ENCODE assay signal across 31 mouse cellular contexts in genomic region chr7:28836936-28837335, GRCm38 (mm10). TPM values are rescaled to one million over a fixed set of nuclear protein-coding genes. Genes with fewer than 3 reads are reported as not detected.
DNase-seq lines count a peak whose midpoint lies in the region; ATAC-seq and TF ChIP-seq lines count a peak whose summit lies in the region.
"Had no signal": no experiment of that assay in that cellular context is flagged by ENCODE, and none has a peak within 500 bp of the region (broad histone marks: within the 10 kb centered on the region; RNA-seq: fewer than 3 reads in every experiment).

No protein-coding gene starts in this region.

- peaks cover 10% of the 10 kb centered on the region for H3K36me3 ChIP-seq in liver, postnatal 0 days (replicated peaks; ENCODE audit: insufficient read depth, low read length)
- H3K36me3 ChIP-seq in intestine, postnatal 0 days (ENCODE audit: control insufficient read depth, insufficient read depth) = peaks cover 36% of the 10 kb centered on the region
- H3K36me3 ChIP-seq in hindbrain, embryonic 11.5 days (ENCODE audit: control insufficient read depth, insufficient read depth, low read length) = no peaks in the 10 kb centered on the region
- H3K36me3 ChIP-seq in heart, embryonic 10.5 days = no peaks in the 10 kb centered on the region
- H3K36me3 ChIP-seq: heart, embryonic 15.5 days; midbrain, embryonic 15.5 days had no signal

- H3K4me2 ChIP-seq in liver, postnatal 0 days (ENCODE audit: low read depth, low read length) = no peak overlapping the region
- peak overlapping the region; percentile 70 for H3K4me2 ChIP-seq in intestine, postnatal 0 days (replicated peaks; ENCODE audit: low read depth)
- no peak overlapping the region for H3K4me2 ChIP-seq in hindbrain, embryonic 11.5 days (replicated peaks; ENCODE audit: low read depth, low read length)
- H3K4me2 ChIP-seq: embryonic facial prominence, embryonic 15.5 days; forebrain, embryonic 12.5 days; heart, embryonic 15.5 days; hindbrain, embryonic 13.5 days; limb, embryonic 15.5 days; midbrain, embryonic 15.5 days; neural tube, embryonic 15.5 days had no signal

- no peak for TF ChIP-seq CTCF in liver, postnatal 0 days (IDR thresholded peaks at IDR 0.05; ENCODE audit: low read depth)
- TF ChIP-seq CTCF in intestine, postnatal 0 days (IDR thresholded peaks at IDR 0.05; ENCODE audit: low read depth) = no peak

- ATAC-seq in liver, postnatal 0 days = no peak
- ATAC-seq in intestine, postnatal 0 days = no peak
- ATAC-seq in hindbrain, embryonic 11.5 days (ENCODE audit: low FRiP score) = no peak
- ATAC-seq: activated CD4-positive, CD25-positive, alpha-beta regulatory T cell, adult 4 months; CD4-positive, CD25-positive, alpha-beta regulatory T cell, adult 4 months; midbrain, embryonic 15.5 days had no signal

- no peak overlapping the region for H3K4me3 ChIP-seq in liver, postnatal 0 days (ENCODE audit: low read depth, low read length)
- peak overlapping the region; percentile 59 for H3K4me3 ChIP-seq in intestine, postnatal 0 days (ENCODE audit: low read depth, low read length)
- no peak overlapping the region for H3K4me3 ChIP-seq in hindbrain, embryonic 11.5 days (ENCODE audit: low read depth, low read length)
- no peak overlapping the region for H3K4me3 ChIP-seq in heart, embryonic 10.5 days
- H3K4me3 ChIP-seq: embryonic facial prominence, embryonic 10.5 days; embryonic facial prominence, embryonic 15.5 days; forebrain, embryonic 12.5 days; heart, embryonic 15.5 days; hindbrain, embryonic 13.5 days; limb, embryonic 10.5 days; limb, embryonic 15.5 days; midbrain, embryonic 10.5 days; midbrain, embryonic 15.5 days; neural tube, embryonic 15.5 days had no signal

- no peaks in the 10 kb centered on the region for H3K9me3 ChIP-seq in liver, postnatal 0 days (ENCODE audit: low read length)
- H3K9me3 ChIP-seq in intestine, postnatal 0 days (ENCODE audit: control insufficient read depth) = no peaks in the 10 kb centered on the region
- no peaks in the 10 kb centered on the region for H3K9me3 ChIP-seq in hindbrain, embryonic 11.5 days (ENCODE audit: control insufficient read depth, low read length)
- no peaks in the 10 kb centered on the region for H3K9me3 ChIP-seq in heart, embryonic 10.5 days
- H3K9me3 ChIP-seq: embryonic facial prominence, embryonic 10.5 days; embryonic facial prominence, embryonic 15.5 days; forebrain, embryonic 12.5 days; heart, embryonic 15.5 days; hindbrain, embryonic 13.5 days; limb, embryonic 10.5 days; limb, embryonic 15.5 days; midbrain, embryonic 10.5 days; midbrain, embryonic 15.5 days; neural tube, embryonic 15.5 days had no signal

- no peak for TF ChIP-seq EP300 in liver, postnatal 0 days (IDR thresholded peaks at IDR 0.05; ENCODE audit: low read depth)

- peak overlapping the region; percentile 60 for H3K27ac ChIP-seq in liver, postnatal 0 days (ENCODE audit: low read depth)
- H3K27ac ChIP-seq in intestine, postnatal 0 days (ENCODE audit: low read depth, low read length) = peak overlapping the region; percentile 94
- H3K27ac ChIP-seq in hindbrain, embryonic 11.5 days (ENCODE audit: low read depth, low read length) = no peak overlapping the region
- no peak overlapping the region for H3K27ac ChIP-seq in heart, embryonic 10.5 days
- H3K27ac ChIP-seq: embryonic facial prominence, embryonic 10.5 days; embryonic facial prominence, embryonic 15.5 days; forebrain, embryonic 12.5 days; heart, embryonic 15.5 days; hindbrain, embryonic 13.5 days; limb, embryonic 10.5 days; limb, embryonic 15.5 days; midbrain, embryonic 10.5 days; midbrain, embryonic 15.5 days; neural tube, embryonic 15.5 days had no signal

- no peaks in the 10 kb centered on the region for H3K27me3 ChIP-seq in liver, postnatal 0 days (ENCODE audit: insufficient read depth, low read length)
- no peaks in the 10 kb centered on the region for H3K27me3 ChIP-seq in intestine, postnatal 0 days (replicated peaks; ENCODE audit: control insufficient read depth, insufficient read depth, low read length)
- no peaks in the 10 kb centered on the region for H3K27me3 ChIP-seq in hindbrain, embryonic 11.5 days (ENCODE audit: control insufficient read depth, insufficient read depth, low read length)
- H3K27me3 ChIP-seq in heart, embryonic 10.5 days (ENCODE audit: insufficient read depth, poor library complexity, severe bottlenecking) = peaks cover 5% of the 10 kb centered on the region; the same call in 1 of the 2 replicates
- H3K27me3 ChIP-seq: embryonic facial prominence, embryonic 15.5 days; forebrain, embryonic 12.5 days; heart, embryonic 15.5 days; hindbrain, embryonic 13.5 days; limb, embryonic 15.5 days; midbrain, embryonic 15.5 days; neural tube, embryonic 15.5 days had no signal

- H3K4me1 ChIP-seq in liver, postnatal 0 days (ENCODE audit: insufficient read depth) = peaks cover 22% of the 10 kb centered on the region
- H3K4me1 ChIP-seq in intestine, postnatal 0 days (replicated peaks; ENCODE audit: control insufficient read depth, insufficient read depth, low read length) = 0 out of 2 replicates have a peak, but pooled peaks cover 8% of the 10 kb centered on the region
- no peaks in the 10 kb centered on the region for H3K4me1 ChIP-seq in hindbrain, embryonic 11.5 days (replicated peaks; ENCODE audit: control insufficient read depth, insufficient read depth, low read length)
- H3K4me1 ChIP-seq in heart, embryonic 10.5 days = no peaks in the 10 kb centered on the region
- H3K4me1 ChIP-seq: embryonic facial prominence, embryonic 10.5 days; forebrain, embryonic 12.5 days; hindbrain, embryonic 13.5 days; limb, embryonic 10.5 days; limb, embryonic 15.5 days; midbrain, embryonic 10.5 days; midbrain, embryonic 15.5 days; neural tube, embryonic 15.5 days had no signal

- 73% methylated on average over 5 of the region's 5 CpGs for WGBS in liver, postnatal 0 days (ENCODE audit: insufficient replicate concordance)
- WGBS in intestine, postnatal 0 days = 44% methylated on average over 5 of the region's 5 CpGs
- WGBS in hindbrain, embryonic 11.5 days = 83% methylated on average over 5 of the region's 5 CpGs
- WGBS in heart, embryonic 10.5 days = 82% methylated on average over 5 of the region's 5 CpGs

- H3K9ac ChIP-seq in liver, postnatal 0 days (replicated peaks) = no peak overlapping the region
- H3K9ac ChIP-seq in intestine, postnatal 0 days (ENCODE audit: low read depth, low read length) = 0 out of 2 replicates have a peak overlapping the region, but pooled peaks have one; percentile 13
- no peak overlapping the region for H3K9ac ChIP-seq in hindbrain, embryonic 11.5 days (ENCODE audit: low read depth, low read length)
- H3K9ac ChIP-seq: embryonic facial prominence, embryonic 15.5 days; forebrain, embryonic 12.5 days; heart, embryonic 15.5 days; hindbrain, embryonic 13.5 days; limb, embryonic 15.5 days; midbrain, embryonic 15.5 days; neural tube, embryonic 15.5 days had no signal

- peak; percentile 50 to 54 for DNase-seq in kidney, adult 8-10 months
- DNase-seq in kidney, postnatal 14 days = no peak
- no peak for DNase-seq in liver, postnatal 0 days
- DNase-seq in liver = no peak
- peak; percentile 60 for DNase-seq in yolk sac, embryonic 10.5 days (ENCODE audit: low spot score)
- DNase-seq in hindbrain, embryonic 11.5 days (ENCODE audit: low spot score) = no peak
- DNase-seq in heart, embryonic 10.5 days (ENCODE audit: low spot score) = no peak
- DNase-seq: adrenal gland, adult 8-10 months; cerebellum, adult 8-10 months; cerebellum, postnatal 25 days; gastrocnemius, postnatal 10 days; layer of hippocampus, postnatal 36 days; lung, adult 2 months; lung, postnatal 10 days; retina, postnatal 1 day; right cerebral cortex, postnatal 25 days; spleen, adult 18-20 months; thymus, postnatal 4 days had no signal

RNA-seq across cellular contexts. Expression of gene Lgals4, which starts 3.3 kb away (rescaled TPM):
- 19.5 and 21.3 TPM in 2 replicates for polyA plus RNA-seq in liver, postnatal 0 days (2015; fragmentation: Nextera tagmentation; extraction: Ambion mirVana)
- 2,376 and 2,464 TPM in 2 replicates for polyA plus RNA-seq in intestine, postnatal 0 days (2015; fragmentation: Nextera tagmentation; extraction: Ambion mirVana)
- 2.1 and 2.5 TPM in 2 replicates for polyA plus RNA-seq in hindbrain, embryonic 11.5 days (2014; fragmentation: Nextera tagmentation; extraction: Ambion mirVana)
- 2.8 and 3.6 TPM in 2 replicates for polyA plus RNA-seq in heart, embryonic 10.5 days (2016; fragmentation: Nextera tagmentation; extraction: Ambion mirVana)

RNA-seq across cellular contexts. Expression of gene Ech1, which starts 11.9 kb away (rescaled TPM):
- polyA plus RNA-seq in liver, postnatal 0 days (2015; fragmentation: Nextera tagmentation; extraction: Ambion mirVana) = 534 and 566 TPM in 2 replicates
- polyA plus RNA-seq in intestine, postnatal 0 days (2015; fragmentation: Nextera tagmentation; extraction: Ambion mirVana) = 402 and 426 TPM in 2 replicates
- 83.8 and 84.2 TPM in 2 replicates for polyA plus RNA-seq in hindbrain, embryonic 11.5 days (2014; fragmentation: Nextera tagmentation; extraction: Ambion mirVana)
- 118 and 136 TPM in 2 replicates for polyA plus RNA-seq in heart, embryonic 10.5 days (2016; fragmentation: Nextera tagmentation; extraction: Ambion mirVana)

RNA-seq across cellular contexts. Expression of gene Lgals7, which starts 26.7 kb away (rescaled TPM):
- 0.14 and 0.34 TPM in 2 replicates for polyA plus RNA-seq in liver, postnatal 0 days (2015; fragmentation: Nextera tagmentation; extraction: Ambion mirVana)
- 1.0 and 2.0 TPM in 2 replicates for polyA plus RNA-seq in intestine, postnatal 0 days (2015; fragmentation: Nextera tagmentation; extraction: Ambion mirVana)
- 1.7 and 2.7 TPM in 2 replicates for polyA plus RNA-seq in hindbrain, embryonic 11.5 days (2014; fragmentation: Nextera tagmentation; extraction: Ambion mirVana)
- polyA plus RNA-seq in heart, embryonic 10.5 days (2016; fragmentation: Nextera tagmentation; extraction: Ambion mirVana) = 0.24 and 0.81 TPM in 2 replicates

RNA-seq across cellular contexts. Expression of gene Hnrnpl, which starts 28.6 kb away (rescaled TPM):
- polyA plus RNA-seq in liver, postnatal 0 days (2015; fragmentation: Nextera tagmentation; extraction: Ambion mirVana) = 82.0 and 88.6 TPM in 2 replicates
- 144 and 152 TPM in 2 replicates for polyA plus RNA-seq in intestine, postnatal 0 days (2015; fragmentation: Nextera tagmentation; extraction: Ambion mirVana)
- 306 and 312 TPM in 2 replicates for polyA plus RNA-seq in hindbrain, embryonic 11.5 days (2014; fragmentation: Nextera tagmentation; extraction: Ambion mirVana)
- polyA plus RNA-seq in heart, embryonic 10.5 days (2016; fragmentation: Nextera tagmentation; extraction: Ambion mirVana) = 213 and 221 TPM in 2 replicates

RNA-seq across cellular contexts. Expression of gene Capn12, which starts 44.3 kb away (rescaled TPM):
- 0.09 and 0.23 TPM in 2 replicates for polyA plus RNA-seq in liver, postnatal 0 days (2015; fragmentation: Nextera tagmentation; extraction: Ambion mirVana)
- 0.25 and 0.37 TPM in 2 replicates for polyA plus RNA-seq in intestine, postnatal 0 days (2015; fragmentation: Nextera tagmentation; extraction: Ambion mirVana)
- 0.21 and 0.29 TPM in 2 replicates for polyA plus RNA-seq in hindbrain, embryonic 11.5 days (2014; fragmentation: Nextera tagmentation; extraction: Ambion mirVana)
- 0.20 and 0.34 TPM in 2 replicates for polyA plus RNA-seq in heart, embryonic 10.5 days (2016; fragmentation: Nextera tagmentation; extraction: Ambion mirVana)
- polyA plus RNA-seq: CD4-positive, CD25-positive, alpha-beta regulatory T cell, adult 4 months had no signal

Comparison
In these comparisons a context has a peak if more than half of its experiments do, and no peak if none do; other contexts are left out.
1. DNase-seq: peak in kidney, adult 8-10 months (2 of 2) and yolk sac, embryonic 10.5 days (single experiment); none in kidney, postnatal 14 days (single experiment), liver, postnatal 0 days (single experiment), liver (single experiment), hindbrain, embryonic 11.5 days (single experiment) and heart, embryonic 10.5 days (single experiment).
2. H3K27ac ChIP-seq: peak in liver, postnatal 0 days (single experiment) and intestine, postnatal 0 days (single experiment); none in hindbrain, embryonic 11.5 days (single experiment) and heart, embryonic 10.5 days (single experiment).
3. RNA of gene Lgals4, which starts 3.3 kb away (polyA plus RNA-seq): 2,376 to 2,464 TPM in intestine, postnatal 0 days; 19.5 to 21.3 TPM in liver, postnatal 0 days, 2.8 to 3.6 TPM in heart, embryonic 10.5 days and 2.1 to 2.5 TPM in hindbrain, embryonic 11.5 days; every median in the first group is over 100 times any median in the second.